ENCODE assay signal across 8 mouse cellular contexts in genomic region chr15:101247155-101247498, GRCm38 (mm10). TPM values are rescaled to one million over a fixed set of nuclear protein-coding genes. Genes with fewer than 3 reads are reported as not detected.
A peak's percentile ranks its signal among the peaks of the same experiment; 100 is the strongest.
DNase-seq lines count a peak whose midpoint lies in the region; ATAC-seq lines count a peak whose summit lies in the region.

No protein-coding gene starts in this region.

- no peaks in the 10 kb centered on the region for H3K36me3 ChIP-seq in intestine, embryonic 14.5 days (ENCODE audit: control insufficient read depth, insufficient read depth, low read length)
- no peaks in the 10 kb centered on the region for H3K36me3 ChIP-seq in intestine, embryonic 16.5 days (ENCODE audit: control insufficient read depth, insufficient read depth, low read length)
- H3K36me3 ChIP-seq in hindbrain, embryonic 13.5 days, result no peaks in the 10 kb centered on the region
- H3K36me3 ChIP-seq in midbrain, embryonic 16.5 days (ENCODE audit: control insufficient read depth, insufficient read depth, low read length), result no peaks in the 10 kb centered on the region

- 80% methylated on average over 1 of the region's 1 CpGs for WGBS in intestine, embryonic 14.5 days
- 88% methylated on average over 1 of the region's 1 CpGs for WGBS in intestine, embryonic 16.5 days
- WGBS in hindbrain, embryonic 13.5 days, result 85% methylated on average over 1 of the region's 1 CpGs
- 95% methylated on average over 1 of the region's 1 CpGs for WGBS in midbrain, embryonic 16.5 days

- H3K9ac ChIP-seq in intestine, embryonic 14.5 days (ENCODE audit: low read length), result no peak overlapping the region; the same call in 1 of the 2 replicates
- H3K9ac ChIP-seq in intestine, embryonic 16.5 days (ENCODE audit: low read depth, low read length), result no peak overlapping the region; the same call in 1 of the 2 replicates
- H3K9ac ChIP-seq in hindbrain, embryonic 13.5 days, result peak overlapping the region; percentile 73
- H3K9ac ChIP-seq in midbrain, embryonic 16.5 days (ENCODE audit: low read depth, low read length), result peak overlapping the region; percentile 75; the same call in 1 of the 2 replicates

- H3K27ac ChIP-seq in intestine, embryonic 14.5 days (ENCODE audit: low read depth), result peak overlapping the region; percentile 84
- no peak overlapping the region for H3K27ac ChIP-seq in intestine, embryonic 16.5 days (ENCODE audit: low read length)
- H3K27ac ChIP-seq in hindbrain, embryonic 13.5 days, result peak overlapping the region; percentile 85; the same call in 1 of the 2 replicates
- no peak overlapping the region for H3K27ac ChIP-seq in midbrain, embryonic 16.5 days (ENCODE audit: low read length)

- DNase-seq in intestine, embryonic 14.5 days (ENCODE audit: low spot score), result no peak
- DNase-seq in T-cell, adult 2 months (ENCODE audit: low spot score), result peak; percentile 32
- no peak for DNase-seq in urinary bladder, postnatal 25 days (ENCODE audit: low spot score)
- no peak for DNase-seq in kidney, postnatal 25 days
- DNase-seq in cerebellum, postnatal 36 days, result no peak

- H3K27me3 ChIP-seq in intestine, embryonic 14.5 days (replicated peaks; ENCODE audit: control insufficient read depth, insufficient read depth, low read length), result no peaks in the 10 kb centered on the region
- H3K27me3 ChIP-seq in intestine, embryonic 16.5 days (replicated peaks; ENCODE audit: control insufficient read depth, insufficient read depth, low read length), result no peaks in the 10 kb centered on the region
- H3K27me3 ChIP-seq in hindbrain, embryonic 13.5 days, result peaks cover 4% of the 10 kb centered on the region; the same call in 1 of the 2 replicates
- H3K27me3 ChIP-seq in midbrain, embryonic 16.5 days (ENCODE audit: control insufficient read depth, insufficient read depth, low read depth, low read length), result no peaks in the 10 kb centered on the region

- H3K4me1 ChIP-seq in intestine, embryonic 14.5 days (replicated peaks; ENCODE audit: control insufficient read depth, insufficient read depth, low read length), result peaks cover 25% of the 10 kb centered on the region
- peaks cover 19% of the 10 kb centered on the region for H3K4me1 ChIP-seq in intestine, embryonic 16.5 days (ENCODE audit: control insufficient read depth, insufficient read depth, low read length)
- H3K4me1 ChIP-seq in hindbrain, embryonic 13.5 days (replicated peaks), result peaks cover 16% of the 10 kb centered on the region
- peaks cover 8% of the 10 kb centered on the region for H3K4me1 ChIP-seq in midbrain, embryonic 16.5 days (ENCODE audit: control insufficient read depth, insufficient read depth, low read length)

- no peak overlapping the region for H3K4me3 ChIP-seq in intestine, embryonic 14.5 days (ENCODE audit: low read depth, low read length)
- H3K4me3 ChIP-seq in intestine, embryonic 16.5 days (ENCODE audit: low read length), result no peak overlapping the region
- H3K4me3 ChIP-seq in hindbrain, embryonic 13.5 days, result peak overlapping the region; percentile 49; the same call in 1 of the 2 replicates
- H3K4me3 ChIP-seq in midbrain, embryonic 16.5 days (ENCODE audit: low read depth, low read length), result peak overlapping the region; percentile 60; the same call in 1 of the 2 replicates

- ATAC-seq in intestine, embryonic 14.5 days (replicated peaks; ENCODE audit: low FRiP score, low TSS enrichment, low read depth), result no peak
- no peak for ATAC-seq in intestine, embryonic 16.5 days
- no peak for ATAC-seq in hindbrain, embryonic 13.5 days (ENCODE audit: low FRiP score)
- no peak for ATAC-seq in midbrain, embryonic 16.5 days

- no peaks in the 10 kb centered on the region for H3K9me3 ChIP-seq in intestine, embryonic 14.5 days (ENCODE audit: control insufficient read depth, low read length)
- no peaks in the 10 kb centered on the region for H3K9me3 ChIP-seq in intestine, embryonic 16.5 days (ENCODE audit: control insufficient read depth, low read length)
- no peaks in the 10 kb centered on the region for H3K9me3 ChIP-seq in hindbrain, embryonic 13.5 days
- H3K9me3 ChIP-seq in midbrain, embryonic 16.5 days (replicated peaks; ENCODE audit: control insufficient read depth, low read length, poor library complexity, severe bottlenecking), result no peaks in the 10 kb centered on the region

- peak overlapping the region; percentile 67 for H3K4me2 ChIP-seq in intestine, embryonic 14.5 days (ENCODE audit: low read length)
- no peak overlapping the region for H3K4me2 ChIP-seq in intestine, embryonic 16.5 days (ENCODE audit: low read depth, low read length)
- peak overlapping the region; percentile 69 for H3K4me2 ChIP-seq in hindbrain, embryonic 13.5 days
- H3K4me2 ChIP-seq in midbrain, embryonic 16.5 days (ENCODE audit: low read length), result peak overlapping the region; percentile 82

RNA-seq across cellular contexts. Expression of gene Nr4a1, which starts 6.9 kb away (rescaled TPM):
- polyA plus RNA-seq in intestine, embryonic 14.5 days (2014; fragmentation: Nextera tagmentation; extraction: Ambion mirVana), result 6.4 and 6.9 TPM in 2 replicates
- 8.6 and 10.0 TPM in 2 replicates for polyA plus RNA-seq in intestine, embryonic 16.5 days (2015; fragmentation: Nextera tagmentation; extraction: Ambion mirVana)
- polyA plus RNA-seq in hindbrain, embryonic 13.5 days (2015; fragmentation: Nextera tagmentation; extraction: Ambion mirVana), result 4.9 and 5.0 TPM in 2 replicates
- 5.0 and 6.4 TPM in 2 replicates for polyA plus RNA-seq in midbrain, embryonic 16.5 days (2015; fragmentation: Nextera tagmentation; extraction: Ambion mirVana)

RNA-seq across cellular contexts. Expression of gene Grasp, which starts 23.1 kb away (rescaled TPM):
- 3.5 and 4.2 TPM in 2 replicates for polyA plus RNA-seq in intestine, embryonic 14.5 days (2014; fragmentation: Nextera tagmentation; extraction: Ambion mirVana)
- 2.3 and 2.8 TPM in 2 replicates for polyA plus RNA-seq in intestine, embryonic 16.5 days (2015; fragmentation: Nextera tagmentation; extraction: Ambion mirVana)
- polyA plus RNA-seq in hindbrain, embryonic 13.5 days (2015; fragmentation: Nextera tagmentation; extraction: Ambion mirVana), result 1.7 and 1.8 TPM in 2 replicates
- polyA plus RNA-seq in midbrain, embryonic 16.5 days (2015; fragmentation: Nextera tagmentation; extraction: Ambion mirVana), result 0.95 and 1.1 TPM in 2 replicates

RNA-seq across cellular contexts. Expression of gene Atg101, which starts 36.9 kb away (rescaled TPM):
- 65.4 and 67.1 TPM in 2 replicates for polyA plus RNA-seq in intestine, embryonic 14.5 days (2014; fragmentation: Nextera tagmentation; extraction: Ambion mirVana)
- 58.3 and 67.1 TPM in 2 replicates for polyA plus RNA-seq in intestine, embryonic 16.5 days (2015; fragmentation: Nextera tagmentation; extraction: Ambion mirVana)
- 82.9 and 84.6 TPM in 2 replicates for polyA plus RNA-seq in hindbrain, embryonic 13.5 days (2015; fragmentation: Nextera tagmentation; extraction: Ambion mirVana)
- 74.8 and 79.8 TPM in 2 replicates for polyA plus RNA-seq in midbrain, embryonic 16.5 days (2015; fragmentation: Nextera tagmentation; extraction: Ambion mirVana)

RNA-seq across cellular contexts. Expression of gene 6030408B16Rik, which starts 45.9 kb away (rescaled TPM):
- polyA plus RNA-seq in intestine, embryonic 14.5 days (2014; fragmentation: Nextera tagmentation; extraction: Ambion mirVana), result 5.9 and 6.6 TPM in 2 replicates
- polyA plus RNA-seq in intestine, embryonic 16.5 days (2015; fragmentation: Nextera tagmentation; extraction: Ambion mirVana), result 3.6 and 4.4 TPM in 2 replicates
- 0.56 and 0.66 TPM in 2 replicates for polyA plus RNA-seq in hindbrain, embryonic 13.5 days (2015; fragmentation: Nextera tagmentation; extraction: Ambion mirVana)
- polyA plus RNA-seq in midbrain, embryonic 16.5 days (2015; fragmentation: Nextera tagmentation; extraction: Ambion mirVana), result 0.19 and 0.26 TPM in 2 replicates

Comparison
In these comparisons a context has a peak if more than half of its experiments do, and no peak if none do; other contexts are left out.
1. H3K27ac ChIP-seq: peak in intestine, embryonic 14.5 days (single experiment) and hindbrain, embryonic 13.5 days (single experiment); none in intestine, embryonic 16.5 days (single experiment) and midbrain, embryonic 16.5 days (single experiment).
2. H3K4me3 ChIP-seq: peak in hindbrain, embryonic 13.5 days (single experiment) and midbrain, embryonic 16.5 days (single experiment); none in intestine, embryonic 14.5 days (single experiment) and intestine, embryonic 16.5 days (single experiment).
3. H3K9ac ChIP-seq: peak in hindbrain, embryonic 13.5 days (single experiment) and midbrain, embryonic 16.5 days (single experiment); none in intestine, embryonic 14.5 days (single experiment) and intestine, embryonic 16.5 days (single experiment).